In genomic region chr1:177343121-177343520, GRCm38 (mm10) we compare ENCODE assay signal across 10 mouse cellular contexts.
A peak's percentile ranks its signal among the peaks of the same experiment; 100 is the strongest.
DNase-seq lines count a peak whose midpoint lies in the region; ATAC-seq and TF ChIP-seq lines count a peak whose summit lies in the region.
"Had no signal": no experiment of that assay in that cellular context is flagged by ENCODE, and none has a peak within 500 bp of the region (broad histone marks: within the 10 kb centered on the region; RNA-seq: fewer than 3 reads in every experiment).

No protein-coding gene starts in this region.

- no peak for TF ChIP-seq CTCF in hindbrain, postnatal 0 days (IDR thresholded peaks at IDR 0.05; ENCODE audit: low read depth)
- TF ChIP-seq CTCF in midbrain, postnatal 0 days (IDR thresholded peaks at IDR 0.05) = no peak

- no peak overlapping the region for H3K4me2 ChIP-seq in hindbrain, postnatal 0 days (ENCODE audit: low read depth, low read length)
- H3K4me2 ChIP-seq in hindbrain, embryonic 11.5 days (replicated peaks; ENCODE audit: low read depth, low read length) = no peak overlapping the region
- H3K4me2 ChIP-seq in midbrain, postnatal 0 days (ENCODE audit: low read depth, low read length, poor library complexity, severe bottlenecking) = no peak overlapping the region

- ATAC-seq in hindbrain, postnatal 0 days = no peak
- no peak for ATAC-seq in hindbrain, embryonic 11.5 days (ENCODE audit: low FRiP score)
- ATAC-seq in midbrain, postnatal 0 days (ENCODE audit: low FRiP score) = no peak
- peak; percentile 80 for ATAC-seq in megakaryocyte-erythroid progenitor cell, adult 5-6 weeks (replicated peaks; ENCODE audit: low FRiP score, low TSS enrichment, poor library complexity, severe bottlenecking)
- ATAC-seq: lung, postnatal 0 days had no signal

- H3K9ac ChIP-seq in hindbrain, postnatal 0 days (replicated peaks; ENCODE audit: low read length) = no peak overlapping the region
- no peak overlapping the region for H3K9ac ChIP-seq in hindbrain, embryonic 11.5 days (ENCODE audit: low read depth, low read length)
- H3K9ac ChIP-seq in midbrain, postnatal 0 days (replicated peaks; ENCODE audit: low read length, poor library complexity, severe bottlenecking) = no peak overlapping the region

- peak; percentile 5 for DNase-seq in adrenal gland, adult 8-10 months
- DNase-seq in adrenal gland, postnatal 36 days = no peak
- peak; percentile 46 for DNase-seq in hindbrain, postnatal 0 days (ENCODE audit: low spot score)
- DNase-seq in hindbrain, embryonic 11.5 days (ENCODE audit: low spot score) = no peak
- DNase-seq in midbrain, postnatal 0 days (ENCODE audit: low spot score) = peak; percentile 19
- DNase-seq in midbrain, embryonic 10.5 days (ENCODE audit: low spot score) = no peak
- DNase-seq in gastrocnemius, adult 18-20 months (ENCODE audit: low spot score) = no peak
- DNase-seq: thymus, postnatal 36 days had no signal

- H3K27ac ChIP-seq in hindbrain, postnatal 0 days = no peak overlapping the region
- H3K27ac ChIP-seq in hindbrain, embryonic 11.5 days (ENCODE audit: low read depth, low read length) = no peak overlapping the region
- no peak overlapping the region for H3K27ac ChIP-seq in midbrain, postnatal 0 days (ENCODE audit: low read depth, low read length)
- no peak overlapping the region; the same call in 1 of the 2 replicates for H3K27ac ChIP-seq in midbrain, embryonic 10.5 days (replicated peaks)

- H3K36me3 ChIP-seq in hindbrain, postnatal 0 days (ENCODE audit: insufficient read depth, low read length) = no peaks in the 10 kb centered on the region
- no peaks in the 10 kb centered on the region for H3K36me3 ChIP-seq in hindbrain, embryonic 11.5 days (ENCODE audit: control insufficient read depth, insufficient read depth, low read length)
- no peaks in the 10 kb centered on the region for H3K36me3 ChIP-seq in midbrain, postnatal 0 days (ENCODE audit: insufficient read depth, low read length)
- H3K36me3 ChIP-seq in midbrain, embryonic 10.5 days = no peaks in the 10 kb centered on the region

- H3K4me1 ChIP-seq in hindbrain, postnatal 0 days (ENCODE audit: insufficient read depth, low read length) = no peaks in the 10 kb centered on the region
- peaks cover 4% of the 10 kb centered on the region; the same call in 1 of the 2 replicates for H3K4me1 ChIP-seq in hindbrain, embryonic 11.5 days (replicated peaks; ENCODE audit: control insufficient read depth, insufficient read depth, low read length)
- H3K4me1 ChIP-seq in midbrain, postnatal 0 days (ENCODE audit: insufficient read depth, low read length) = no peaks in the 10 kb centered on the region
- H3K4me1 ChIP-seq in midbrain, embryonic 10.5 days = peaks cover 38% of the 10 kb centered on the region

- WGBS in hindbrain, postnatal 0 days = 23% methylated on average over 6 of the region's 6 CpGs
- 61% methylated on average over 6 of the region's 6 CpGs for WGBS in hindbrain, embryonic 11.5 days
- 41% methylated on average over 6 of the region's 6 CpGs for WGBS in midbrain, postnatal 0 days
- WGBS in midbrain, embryonic 10.5 days = 81% methylated on average over 6 of the region's 6 CpGs

- no peaks in the 10 kb centered on the region for H3K9me3 ChIP-seq in hindbrain, postnatal 0 days (ENCODE audit: low read length)
- no peaks in the 10 kb centered on the region for H3K9me3 ChIP-seq in hindbrain, embryonic 11.5 days (ENCODE audit: control insufficient read depth, low read length)
- H3K9me3 ChIP-seq in midbrain, postnatal 0 days (ENCODE audit: low read length) = no peaks in the 10 kb centered on the region
- no peaks in the 10 kb centered on the region for H3K9me3 ChIP-seq in midbrain, embryonic 10.5 days (replicated peaks)

- no peak overlapping the region for H3K4me3 ChIP-seq in hindbrain, postnatal 0 days (ENCODE audit: low read length)
- no peak overlapping the region for H3K4me3 ChIP-seq in hindbrain, embryonic 11.5 days (ENCODE audit: low read depth, low read length)
- H3K4me3 ChIP-seq in midbrain, postnatal 0 days (ENCODE audit: low read depth, low read length) = no peak overlapping the region
- H3K4me3 ChIP-seq in midbrain, embryonic 10.5 days = no peak overlapping the region

- H3K27me3 ChIP-seq in hindbrain, postnatal 0 days (ENCODE audit: insufficient read depth, low read length) = no peaks in the 10 kb centered on the region
- H3K27me3 ChIP-seq in hindbrain, embryonic 11.5 days (ENCODE audit: control insufficient read depth, insufficient read depth, low read length) = no peaks in the 10 kb centered on the region
- H3K27me3 ChIP-seq in midbrain, postnatal 0 days (ENCODE audit: insufficient read depth, low read length) = no peaks in the 10 kb centered on the region
- H3K27me3 ChIP-seq in midbrain, embryonic 10.5 days (ENCODE audit: low read depth, poor library complexity, severe bottlenecking) = no peaks in the 10 kb centered on the region

Comparison
In these comparisons a context has a peak if more than half of its experiments do, and no peak if none do; other contexts are left out.
1. DNase-seq: peak in adrenal gland, adult 8-10 months (single experiment), hindbrain, postnatal 0 days (single experiment) and midbrain, postnatal 0 days (single experiment); none in adrenal gland, postnatal 36 days (0 of 2), hindbrain, embryonic 11.5 days (single experiment), midbrain, embryonic 10.5 days (single experiment) and gastrocnemius, adult 18-20 months (single experiment).